In the genomic region with DNA sequence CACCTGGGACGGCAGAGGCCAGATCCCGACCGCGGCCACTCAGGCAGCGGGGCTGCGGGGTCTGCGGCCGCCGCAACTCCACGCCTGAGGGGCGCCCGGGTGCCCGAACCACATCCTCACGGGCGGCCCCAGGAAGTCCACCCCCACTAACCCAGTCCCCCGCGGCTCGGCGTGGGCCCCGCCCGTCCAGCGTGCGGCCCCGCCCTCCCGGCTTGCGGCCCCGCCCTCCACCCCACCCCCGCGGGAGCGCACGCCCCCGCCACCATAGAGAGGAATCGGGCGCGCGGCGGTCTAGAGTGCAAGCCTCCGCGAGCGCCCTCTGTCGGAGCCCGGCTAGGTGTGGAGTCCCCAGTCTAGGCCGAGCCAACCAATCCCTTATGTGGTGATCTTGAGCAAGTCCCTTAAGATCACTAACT, we compare ENCODE assay signal across 8 mouse cellular contexts. TPM values are rescaled to one million over a fixed set of nuclear protein-coding genes. Genes with fewer than 3 reads are reported as not detected.
A peak's percentile ranks its signal among the peaks of the same experiment; 100 is the strongest.
DNase-seq lines count a peak whose midpoint lies in the region; ATAC-seq and TF ChIP-seq lines count a peak whose summit lies in the region.

Rffl (minus strand) TSS at position 180 of the 416 bp plus-strand sequence.

- in situ Hi-C loops in ES-E14 (cut with MboI; ENCODE audit: low sequenced_read_pairs in 2 of 2, unreplicated experiment in 2 of 2) = no loop called here

- peak; percentile 79 for TF ChIP-seq CTCF in layer of hippocampus, adult 2 months (conservative IDR thresholded peaks at IDR 0.05)
- peak; percentile 79 for TF ChIP-seq CTCF in lung, embryonic 14.5 days (IDR thresholded peaks at IDR 0.05; ENCODE audit: low read depth)
- peak; percentile 81 for TF ChIP-seq CTCF in olfactory bulb, adult 2 months (IDR thresholded peaks at IDR 0.05; ENCODE audit: insufficient read depth, low read depth, low read length)
- peak; percentile 89 for TF ChIP-seq CTCF in thymus, adult 2 months (IDR thresholded peaks at IDR 0.05; ENCODE audit: borderline replicate concordance, control insufficient read depth, extremely low read depth, insufficient read depth, low read length, poor library complexity)

- H3K4me2 ChIP-seq in forebrain, embryonic 16.5 days (ENCODE audit: low read length) = peak within 1 kb of the TSS; percentile 48
- peak within 1 kb of the TSS; percentile 67 for H3K4me2 ChIP-seq in lung, embryonic 14.5 days

- peak; percentile 46; the same call in 1 of the 2 replicates for TF ChIP-seq POLR2A in olfactory bulb, adult 2 months (IDR thresholded peaks at IDR 0.05; ENCODE audit: insufficient read depth, low read depth, low read length)
- TF ChIP-seq POLR2A in thymus, adult 2 months (IDR thresholded peaks at IDR 0.05; ENCODE audit: control insufficient read depth, extremely low read depth, insufficient read depth, low read length, poor library complexity) = no peak

- no peaks in the 10 kb centered on the region for H3K9me3 ChIP-seq in ES-E14 (ENCODE audit: control insufficient read depth, insufficient read depth, low read depth, low read length)
- H3K9me3 ChIP-seq in forebrain, embryonic 16.5 days (ENCODE audit: control insufficient read depth, low read length) = no peaks in the 10 kb centered on the region
- H3K9me3 ChIP-seq in lung, embryonic 14.5 days (ENCODE audit: low read depth, low read length) = no peaks in the 10 kb centered on the region

- H3K9ac ChIP-seq in ES-E14 (ENCODE audit: insufficient read depth, low read depth, low read length, poor library complexity, severe bottlenecking) = peak within 1 kb of the TSS; percentile 81
- H3K9ac ChIP-seq in forebrain, embryonic 16.5 days (replicated peaks; ENCODE audit: low read depth, low read length) = peak within 1 kb of the TSS; percentile 55
- H3K9ac ChIP-seq in lung, embryonic 14.5 days = peak within 1 kb of the TSS; percentile 65

- no peaks in the 10 kb centered on the region for H3K36me3 ChIP-seq in ES-E14 (ENCODE audit: control insufficient read depth, insufficient read depth, low read length, poor library complexity, severe bottlenecking)
- no peaks in the 10 kb centered on the region for H3K36me3 ChIP-seq in forebrain, embryonic 16.5 days (ENCODE audit: control insufficient read depth, insufficient read depth)
- no peaks in the 10 kb centered on the region for H3K36me3 ChIP-seq in lung, embryonic 14.5 days (ENCODE audit: insufficient read depth)
- no peaks in the 10 kb centered on the region for H3K36me3 ChIP-seq in thymus, adult 2 months (ENCODE audit: control insufficient read depth, insufficient read depth, low read length)

- no peaks in the 10 kb centered on the region for H3K27me3 ChIP-seq in forebrain, embryonic 16.5 days (replicated peaks; ENCODE audit: control insufficient read depth, insufficient read depth, low read length)
- H3K27me3 ChIP-seq in lung, embryonic 14.5 days (ENCODE audit: insufficient read depth, low read length) = no peaks in the 10 kb centered on the region
- no peaks in the 10 kb centered on the region for H3K27me3 ChIP-seq in thymus, adult 2 months (ENCODE audit: control insufficient read depth, insufficient read depth, low read length)

- H3K4me3 ChIP-seq in ES-E14 (ENCODE audit: insufficient read depth in 1 of 2, low read depth in 1 of 2, low read length in 2 of 2, poor library complexity in 1 of 2, severe bottlenecking in 1 of 2) = peak within 1 kb of the TSS; percentile 73 to 85
- H3K4me3 ChIP-seq in forebrain, embryonic 16.5 days (replicated peaks; ENCODE audit: low read length) = peak within 1 kb of the TSS; percentile 58
- H3K4me3 ChIP-seq in layer of hippocampus, adult 2 months = peak within 1 kb of the TSS; percentile 88
- H3K4me3 ChIP-seq in lung, embryonic 14.5 days (ENCODE audit: low read depth, low read length) = peak within 1 kb of the TSS; percentile 83
- H3K4me3 ChIP-seq in olfactory bulb, adult 2 months (ENCODE audit: insufficient read depth, low read depth, low read length) = peak within 1 kb of the TSS; percentile 64
- H3K4me3 ChIP-seq in thymus, adult 2 months (ENCODE audit: control insufficient read depth, insufficient read depth, low read length) = peak within 1 kb of the TSS; percentile 83

- under 1% methylated on average over 39 of the region's 43 CpGs for WGBS in forebrain, embryonic 16.5 days
- under 1% methylated on average over 43 of the region's 43 CpGs for WGBS in lung, embryonic 14.5 days
- WGBS in olfactory bulb, adult 2 months = under 1% methylated on average over 39 of the region's 43 CpGs
- under 1% methylated on average over 43 of the region's 43 CpGs for WGBS in thymus, adult 2 months

- intact Hi-C loops in heart, postnatal 36 days (cut with DNase I) = loop anchor here (1.0 to 5.0 kb wide), 3 partner anchors 51 to 124 kb away; partner anchors contain the start of genes Cct6b and Zfp830

- DNase-seq in ES-E14 (ENCODE audit: low read depth, low spot score) = peak; percentile 94
- DNase-seq in cerebellum, adult 11-12 months = peak; percentile 88
- peak; percentile 94 to 99 for DNase-seq in heart, postnatal 36 days
- peak; percentile 89 to 98 for DNase-seq in layer of hippocampus, adult 2 months (ENCODE audit: low spot score in 2 of 2)
- peak; percentile 97 for DNase-seq in lung, embryonic 14.5 days
- peak; percentile 92 for DNase-seq in thymus, adult 2 months

- H3K4me1 ChIP-seq in ES-E14 (ENCODE audit: control insufficient read depth in 2 of 2, insufficient read depth in 2 of 2, low read length in 2 of 2, poor library complexity in 1 of 2) = peaks cover 2 to 4% of the 10 kb centered on the region in 2 experiments; a peak in 2 of 4 replicates
- H3K4me1 ChIP-seq in forebrain, embryonic 16.5 days (replicated peaks; ENCODE audit: control insufficient read depth, insufficient read depth, low read length) = peaks cover 16% of the 10 kb centered on the region
- no peaks in the 10 kb centered on the region for H3K4me1 ChIP-seq in lung, embryonic 14.5 days (ENCODE audit: insufficient read depth)
- peaks cover 7% of the 10 kb centered on the region for H3K4me1 ChIP-seq in olfactory bulb, adult 2 months (ENCODE audit: control insufficient read depth, insufficient read depth, low read length)
- peaks cover 7% of the 10 kb centered on the region for H3K4me1 ChIP-seq in thymus, adult 2 months (replicated peaks; ENCODE audit: control insufficient read depth, insufficient read depth, low read length)

- peak; percentile 97 for ATAC-seq in forebrain, embryonic 16.5 days
- ATAC-seq in lung, embryonic 14.5 days (ENCODE audit: insufficient read depth) = peak; percentile 97

- H3K27ac ChIP-seq in ES-E14 (ENCODE audit: insufficient read depth, low read depth, low read length, poor library complexity, severe bottlenecking) = peak within 1 kb of the TSS; percentile 24; the same call in 1 of the 2 replicates
- no peak within 1 kb of the TSS for H3K27ac ChIP-seq in forebrain, embryonic 16.5 days (ENCODE audit: low read length)
- H3K27ac ChIP-seq in layer of hippocampus, adult 2 months = peak within 1 kb of the TSS; percentile 85
- H3K27ac ChIP-seq in lung, embryonic 14.5 days (ENCODE audit: low read depth) = peak within 1 kb of the TSS; percentile 75
- no peak within 1 kb of the TSS for H3K27ac ChIP-seq in olfactory bulb, adult 2 months (ENCODE audit: insufficient read depth, low read depth, low read length)
- no peak within 1 kb of the TSS for H3K27ac ChIP-seq in thymus, adult 2 months (ENCODE audit: control insufficient read depth, insufficient read depth, low read length)

TF ChIP-seq in ES-E14, 5 proteins besides CTCF, POLR2A, EP300 and RAD21:
- TF ChIP-seq MAFK (IDR thresholded peaks at IDR 0.05; ENCODE audit: insufficient read depth, low read depth, low read length) (no peak), ZNF384 (IDR thresholded peaks at IDR 0.05; ENCODE audit: low read depth, low read length) (no peak), ZC3H11A (IDR thresholded peaks at IDR 0.05; ENCODE audit: borderline replicate concordance, low read depth, low read length) (no peak), CHD2 (IDR thresholded peaks at IDR 0.05; ENCODE audit: low read depth, low read length) (no peak), HCFC1 (IDR thresholded peaks at IDR 0.05; ENCODE audit: borderline replicate concordance, insufficient read depth, low read length) (peak; percentile 53; the same call in 1 of the 2 replicates)

RNA-seq across cellular contexts. Expression of gene Rffl, which starts in this region (rescaled TPM):
- total RNA-seq in ES-E14 (2012; rRNA removed) = 6.5 and 9.0 TPM in 2 replicates
- 8.8 and 9.3 TPM in 2 replicates for polyA plus RNA-seq in forebrain, embryonic 16.5 days (2015; fragmentation: Nextera tagmentation; extraction: Ambion mirVana)
- total RNA-seq in heart, postnatal 36 days (2021) = 1 to 10 TPM; 5.6 to 6.6 TPM
- total RNA-seq in layer of hippocampus, adult 2 months (2021) = 10 to 100 TPM in 1 of 2 experiments, 1 to 10 TPM in 1; 9.5 to 10.9 TPM
- polyA plus RNA-seq in lung, embryonic 14.5 days (2014; fragmentation: Nextera tagmentation; extraction: Ambion mirVana) = 11.7 and 12.3 TPM in 2 replicates
- polyA plus RNA-seq in olfactory bulb, adult 2 months (2012; ENCODE audit: insufficient read depth, insufficient read length, low replicate concordance, missing spikeins) = not detected in 2 replicates
- polyA plus RNA-seq in thymus, adult 2 months (2012; rRNA removed) = 13.4 and 16.3 TPM in 2 replicates

Comparison
In these comparisons a context has a peak if more than half of its experiments do, and no peak if none do; other contexts are left out.
1. H3K27ac ChIP-seq: peak in ES-E14 (single experiment), layer of hippocampus, adult 2 months (single experiment) and lung, embryonic 14.5 days (single experiment); none in forebrain, embryonic 16.5 days (single experiment), olfactory bulb, adult 2 months (single experiment) and thymus, adult 2 months (single experiment).
2. Peak in every context shown above with its lines, with median percentiles within 50 percentile points of each other: DNase-seq, H3K4me3 ChIP-seq, H3K9ac ChIP-seq and CTCF ChIP-seq.